Mouse (Mus musculus): ENCODE results near the gene Dmkn. TPM values are rescaled to one million over a fixed set of nuclear protein-coding genes. Genes with fewer than 3 reads are reported as not detected.
"Not testable (repeated sequence)": the region's sequence is repeated elsewhere in the genome, so short reads cannot be mapped to it uniquely, and the experiment has no call there.

Dmkn gene
- total RNA-seq, 1 experiment from 2014 or later, result not detected

- no peak for ATAC-seq (ENCODE audit: extremely low read depth, insufficient number of reproducible peaks, low FRiP score, poor library complexity, severe bottlenecking)
Observed at GRCm38 (mm10) chr7:30804026-30804715, 40.6 kb downstream of the Dmkn start.

- peak; percentile 71 for ATAC-seq (ENCODE audit: extremely low read depth, insufficient number of reproducible peaks, low FRiP score, poor library complexity, severe bottlenecking)
Observed at GRCm38 (mm10) chr7:30805924-30806323, 42.4 kb downstream of the Dmkn start.

- ATAC-seq (ENCODE audit: extremely low read depth, insufficient number of reproducible peaks, low FRiP score, poor library complexity, severe bottlenecking), result peak; percentile 45; the same call in 1 of the 2 replicates
Observed at GRCm38 (mm10) chr7:30810319-30810718, 46.8 kb downstream of the Dmkn start.

GRCm38 (mm10) chr7:30811757-30812290, 48.3 kb downstream of the Dmkn start:
- ATAC-seq (ENCODE audit: extremely low read depth, insufficient number of reproducible peaks, low FRiP score, poor library complexity, severe bottlenecking), result no peak

GRCm38 (mm10) chr7:30812291-30812807, 48.8 kb downstream of the Dmkn start:
- ATAC-seq (ENCODE audit: extremely low read depth, insufficient number of reproducible peaks, low FRiP score, poor library complexity, severe bottlenecking), result no peak

GRCm38 (mm10) chr7:30820131-30820530, 56.6 kb downstream of the Dmkn start:
- peak; percentile 16; the same call in 1 of the 2 replicates for ATAC-seq (ENCODE audit: extremely low read depth, insufficient number of reproducible peaks, low FRiP score, poor library complexity, severe bottlenecking)

GRCm38 (mm10) chr7:30820854-30821445, 57.4 kb downstream of the Dmkn start:
- no peak for ATAC-seq (ENCODE audit: extremely low read depth, insufficient number of reproducible peaks, low FRiP score, poor library complexity, severe bottlenecking)

GRCm38 (mm10) chr7:30821532-30821931, 58.0 kb downstream of the Dmkn start:
- ATAC-seq (ENCODE audit: extremely low read depth, insufficient number of reproducible peaks, low FRiP score, poor library complexity, severe bottlenecking), result no peak

GRCm38 (mm10) chr7:30823675-30824074, 60.1 kb downstream of the Dmkn start, which contains the start of gene Ffar2:
Ffar2 (minus strand) TSS chr7:30823775.
- ATAC-seq (ENCODE audit: extremely low read depth, insufficient number of reproducible peaks, low FRiP score, poor library complexity, severe bottlenecking), result no peak

GRCm38 (mm10) chr7:30824306-30824705, 60.8 kb downstream of the Dmkn start:
- no peak for ATAC-seq (ENCODE audit: extremely low read depth, insufficient number of reproducible peaks, low FRiP score, poor library complexity, severe bottlenecking)

- no peak for ATAC-seq (ENCODE audit: extremely low read depth, insufficient number of reproducible peaks, low FRiP score, poor library complexity, severe bottlenecking)
Observed at GRCm38 (mm10) chr7:30826660-30827059, 63.1 kb downstream of the Dmkn start.

- not testable (repeated sequence) for ATAC-seq (ENCODE audit: extremely low read depth, insufficient number of reproducible peaks, low FRiP score, poor library complexity, severe bottlenecking)
Observed at GRCm38 (mm10) chr7:30828871-30829270, 65.3 kb downstream of the Dmkn start.

GRCm38 (mm10) chr7:30829428-30829827, 65.9 kb downstream of the Dmkn start:
- no peak for ATAC-seq (ENCODE audit: extremely low read depth, insufficient number of reproducible peaks, low FRiP score, poor library complexity, severe bottlenecking)

Other genes starting within 250 kb of the Dmkn start
- 0.70 and 7.5 TPM in 2 replicates for gene Arhgap33, start 228.7 kb upstream of the Dmkn start, total RNA-seq (2017)
- 3.7 and 5.3 TPM in 2 replicates for gene Hspb6, start 211.6 kb upstream of the Dmkn start, total RNA-seq (2017)
- gene Proser3, start 211.5 kb upstream of the Dmkn start, total RNA-seq (2017), result 6.8 and 7.8 TPM in 2 replicates
- gene Lin37, start 203.9 kb upstream of the Dmkn start, total RNA-seq (2017), result 22.0 and 41.4 TPM in 2 replicates
- 67.3 and 69.4 TPM in 2 replicates for gene U2af1l4, start 200.5 kb upstream of the Dmkn start, total RNA-seq (2017)
- 20.0 and 20.3 TPM in 2 replicates for gene Gm49396, start 200.4 kb upstream of the Dmkn start, total RNA-seq (2017)
- gene Psenen, start 200.1 kb upstream of the Dmkn start, total RNA-seq (2017), result 166 and 194 TPM in 2 replicates
- gene Igflr1, start 198.3 kb upstream of the Dmkn start, total RNA-seq (2017), result not detected in 2 replicates
- 36.5 and 64.7 TPM in 2 replicates for gene Kmt2b, start 175.0 kb upstream of the Dmkn start, total RNA-seq (2017)
- gene Zbtb32, start 164.8 kb upstream of the Dmkn start, total RNA-seq (2017), result 3.0 and 3.3 TPM in 2 replicates
- 0.49 TPM in 1 of 2 replicates, not detected in the other for gene Upk1a, start 150.9 kb upstream of the Dmkn start, total RNA-seq (2017)
- gene Cox6b1, start 137.6 kb upstream of the Dmkn start, total RNA-seq (2017), result 190 and 241 TPM in 2 replicates
- not detected in 2 replicates for gene Etv2, start 127.9 kb upstream of the Dmkn start, total RNA-seq (2017)
- 60.7 and 77.3 TPM in 2 replicates for gene Rbm42, start 113.4 kb upstream of the Dmkn start, total RNA-seq (2017)
- 22.8 and 29.9 TPM in 2 replicates for gene Haus5, start 98.8 kb upstream of the Dmkn start, total RNA-seq (2017)
- not detected in 2 replicates for gene Pmis2, start 92.2 kb upstream of the Dmkn start, total RNA-seq (2017)
- not detected in 2 replicates for gene 2200002J24Rik, start 64.8 kb upstream of the Dmkn start, total RNA-seq (2017)
- 0.58 TPM in 1 of 2 replicates, not detected in the other for gene Atp4a, start 51.5 kb upstream of the Dmkn start, total RNA-seq (2017)
- 8.3 and 15.1 TPM in 2 replicates for gene Tmem147, start 34.2 kb upstream of the Dmkn start, total RNA-seq (2017)
- gene Gapdhs, start 20.1 kb upstream of the Dmkn start, total RNA-seq (2017), result not detected in 2 replicates
- gene Sbsn, start 12.3 kb upstream of the Dmkn start, total RNA-seq (2017), result 2.0 and 5.8 TPM in 2 replicates
- not detected in 2 replicates for gene Krtdap, start 24.1 kb downstream of the Dmkn start, total RNA-seq (2017)
- 0.35 and 0.37 TPM in 2 replicates for gene Ffar2, start 60.0 kb downstream of the Dmkn start, total RNA-seq (2017)
- 0.70 and 0.98 TPM in 2 replicates for gene Ffar3, start 92.4 kb downstream of the Dmkn start, total RNA-seq (2017)
- 25.6 and 25.8 TPM in 2 replicates for gene Ffar1, start 97.8 kb downstream of the Dmkn start, total RNA-seq (2017)
- gene Cd22, start 116.6 kb downstream of the Dmkn start, total RNA-seq (2017), result 493 and 656 TPM in 2 replicates
- 0.49 and 0.70 TPM in 2 replicates for gene Mag, start 151.1 kb downstream of the Dmkn start, total RNA-seq (2017)
- gene Hamp2, start 160.9 kb downstream of the Dmkn start, total RNA-seq (2017), result not detected in 2 replicates
- not detected in 2 replicates for gene Hamp, start 180.3 kb downstream of the Dmkn start, total RNA-seq (2017)
- gene Usf2, start 193.0 kb downstream of the Dmkn start, total RNA-seq (2017), result 178 and 186 TPM in 2 replicates
- gene Lsr, start 209.7 kb downstream of the Dmkn start, total RNA-seq (2017), result 1.4 and 1.5 TPM in 2 replicates
- 0.86 and 1.4 TPM in 2 replicates for gene Fam187b, start 210.0 kb downstream of the Dmkn start, total RNA-seq (2017)

Data from neutrophil, adult 5-6 weeks (primary cell).